Mouse (Mus musculus) urinary bladder, postnatal 14 days (tissue): ENCODE measurements around the gene Zdbf2.
"Not testable (repeated sequence)": the region's sequence is repeated elsewhere in the genome, so short reads cannot be mapped to it uniquely, and the experiment has no call there.

Source experiments
- DNase-seq: peaks from one replicate; pipeline ENCODE4 v3.0.0; 2021; ENCODE audit warnings: low spot score

The Zdbf2 gene

GRCm38 (mm10) chr1:63263671-63264070 is 9.4 kb upstream of the Zdbf2 start:
- no peak for DNase-seq

DNA sequence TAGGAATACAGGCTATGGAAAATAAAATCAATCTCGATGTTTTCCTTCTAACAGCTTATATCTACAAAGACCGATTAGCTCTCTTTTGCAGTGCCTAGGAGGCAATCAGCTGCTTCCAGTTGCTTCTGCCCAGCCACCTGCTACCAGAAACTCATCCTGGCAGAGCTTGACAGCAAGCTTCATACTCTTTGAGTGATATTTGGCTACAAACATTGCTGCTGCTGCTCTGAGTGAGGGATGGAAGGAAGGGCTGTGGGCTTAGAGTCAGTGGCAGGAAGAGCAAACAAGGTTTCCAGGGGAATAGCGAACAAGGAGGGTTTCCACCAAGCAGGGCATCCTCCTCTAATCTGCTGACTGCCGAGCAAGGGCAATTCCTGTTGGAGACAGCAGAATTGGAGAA is 7.6 kb upstream of the Zdbf2 start:
- DNase-seq, result no peak

DNA sequence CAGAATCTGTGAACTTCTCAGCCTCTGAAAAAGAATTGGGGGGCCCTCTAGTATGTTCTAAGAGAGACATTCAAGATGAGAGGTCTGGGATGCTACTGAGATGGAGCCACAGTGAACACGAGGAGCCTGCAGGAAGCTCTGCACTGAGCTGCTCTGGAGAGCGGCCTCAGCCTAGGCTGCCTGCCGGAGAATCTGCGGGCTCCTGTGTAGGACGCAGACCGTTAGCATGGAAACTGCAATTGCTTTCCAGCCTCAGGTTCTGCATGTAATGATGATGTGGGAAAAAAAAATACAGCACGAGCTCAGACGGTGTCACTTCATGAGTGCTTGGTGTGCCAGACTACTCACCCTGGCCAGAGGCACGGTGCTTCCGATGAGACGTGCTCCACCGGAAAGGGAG is 6.9 kb upstream of the Zdbf2 start:
- no peak for DNase-seq

DNA sequence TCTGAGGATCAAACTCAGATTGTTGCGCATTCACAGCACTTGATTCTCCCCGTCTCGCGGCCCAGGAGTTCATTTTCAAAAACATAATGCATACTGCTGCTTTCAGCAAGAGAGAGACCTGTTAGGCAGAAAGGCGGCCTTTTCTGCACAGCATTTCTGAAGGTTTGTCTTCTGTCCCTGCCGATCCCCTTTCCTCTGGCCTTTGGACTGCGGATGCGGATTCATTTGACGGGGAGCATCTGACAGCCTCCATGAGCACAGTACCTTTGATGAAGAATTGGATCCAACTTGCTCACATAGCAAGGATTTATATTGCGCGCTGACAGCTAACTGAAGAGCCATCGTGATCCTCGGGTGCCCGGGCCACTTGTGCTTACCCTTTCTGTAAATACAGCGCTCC is 6.3 kb upstream of the Zdbf2 start:
- DNase-seq, result no peak

- DNase-seq, result no peak
Measured at GRCm38 (mm10) chr1:63272125-63272675, 865 bp upstream of the Zdbf2 start.

DNA sequence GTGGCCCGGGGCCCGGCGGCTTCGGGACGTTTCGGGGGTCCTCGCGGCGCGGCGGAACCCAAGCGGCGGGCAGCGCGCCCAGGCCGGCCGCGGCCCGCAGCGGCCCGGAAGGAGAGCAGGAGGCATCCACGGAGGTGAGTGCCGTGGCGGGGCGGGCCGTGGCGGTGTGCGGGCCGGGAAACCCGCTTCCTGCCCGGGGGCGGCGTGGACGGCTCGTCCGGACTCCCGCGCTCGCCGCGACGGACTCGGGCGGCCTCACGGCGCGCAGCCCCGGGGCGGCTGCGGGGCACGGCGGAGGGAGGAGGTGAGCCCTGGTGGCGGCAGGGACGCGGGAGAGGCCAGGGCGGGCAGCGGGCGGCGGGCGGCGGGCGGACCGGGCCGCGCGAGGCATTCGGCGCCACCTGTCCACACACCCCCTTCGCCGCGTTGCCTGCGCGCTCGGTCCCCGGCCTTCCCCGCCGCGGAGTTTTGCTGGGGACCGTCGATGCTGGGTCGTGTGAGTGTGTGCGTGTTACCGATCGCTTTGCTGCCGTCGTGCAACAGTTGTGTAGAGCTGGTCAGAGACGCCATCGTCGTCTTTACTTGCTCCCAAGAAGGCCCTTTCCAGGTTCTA is 380 bp downstream of the Zdbf2 start:
- DNase-seq, result no peak

GRCm38 (mm10) chr1:63274046-63274730 is 1.1 kb downstream of the Zdbf2 start:
- DNase-seq, result no peak

DNA sequence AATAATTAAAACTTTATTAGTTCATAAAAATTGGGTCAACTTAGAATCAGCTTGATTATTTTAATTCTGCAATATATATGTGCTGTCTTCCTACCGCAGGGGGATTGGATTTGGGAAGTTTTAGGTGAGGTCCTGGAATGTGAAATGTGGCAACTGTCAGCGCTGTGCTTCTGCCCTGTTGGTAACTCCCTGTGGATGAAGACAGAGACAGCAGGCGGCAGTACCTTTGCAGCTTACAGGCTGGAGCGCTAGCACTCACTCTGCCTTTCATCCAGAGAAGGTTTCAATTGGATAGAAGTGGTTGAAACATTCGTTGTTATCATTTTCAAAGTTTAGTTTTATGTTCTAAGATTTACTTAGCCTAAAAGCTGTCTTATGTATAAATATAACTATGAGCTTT is 5.0 kb downstream of the Zdbf2 start:
- DNase-seq, result no peak

GRCm38 (mm10) chr1:63293965-63294364 is 20.9 kb downstream of the Zdbf2 start:
- DNase-seq, result no peak

GRCm38 (mm10) chr1:63309661-63310060 is 36.6 kb downstream of the Zdbf2 start:
- no peak for DNase-seq

DNA sequence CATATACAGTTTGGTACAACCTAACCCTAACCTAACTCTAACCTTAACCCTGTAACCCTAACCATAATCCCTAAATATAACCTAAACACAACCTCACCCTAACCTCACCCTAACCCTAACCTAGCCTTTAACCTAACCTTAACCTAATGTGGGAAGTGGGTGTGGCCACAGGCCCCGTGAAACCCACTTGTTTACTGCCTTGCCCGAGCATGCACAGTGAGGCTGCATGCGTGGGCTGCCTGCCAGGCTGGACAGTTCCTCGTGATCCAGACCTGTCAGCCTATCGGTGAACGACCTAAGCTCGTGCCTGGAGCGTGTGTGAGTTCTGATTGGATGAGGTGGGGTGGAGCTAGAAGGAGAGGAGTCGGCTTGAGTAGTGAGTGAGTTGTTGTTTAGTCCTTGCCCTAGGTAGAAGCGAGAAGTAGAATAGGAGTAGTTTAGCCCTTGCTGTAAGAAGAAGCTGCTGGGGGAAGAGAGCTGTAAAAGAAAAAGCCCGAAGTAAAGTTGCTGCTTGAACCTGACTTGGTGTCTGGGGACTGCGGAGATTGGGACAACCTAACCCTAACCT is 50.6 kb downstream of the Zdbf2 start:
- not testable (repeated sequence) for DNase-seq
